Mouse (Mus musculus) left cerebral cortex, adult 11 months (tissue): ENCODE results near the gene Bmp10.
"Not testable (repeated sequence)": the region's sequence is repeated elsewhere in the genome, so short reads cannot be mapped to it uniquely, and the experiment has no call there.

Source experiments
- DNase-seq: peaks from one replicate; pipeline ENCODE4 v3.0.0; 2022; ENCODE audit warnings: low spot score

Gene Bmp10

GRCm38 (mm10) chr6:87449534-87449933 lies 20.7 kb downstream of the Bmp10 start:
- no peak for DNase-seq

GRCm38 (mm10) chr6:87451016-87451415 lies 22.2 kb downstream of the Bmp10 start:
- no peak for DNase-seq

GRCm38 (mm10) chr6:87451771-87452170 lies 23.0 kb downstream of the Bmp10 start:
- no peak for DNase-seq

GRCm38 (mm10) chr6:87455507-87455906 lies 26.7 kb downstream of the Bmp10 start:
- DNase-seq: no peak

GRCm38 (mm10) chr6:87466221-87466620 lies 37.4 kb downstream of the Bmp10 start:
- no peak for DNase-seq

GRCm38 (mm10) chr6:87467373-87467772 lies 38.6 kb downstream of the Bmp10 start:
- no peak for DNase-seq

GRCm38 (mm10) chr6:87468372-87468771 lies 39.6 kb downstream of the Bmp10 start:
- DNase-seq: no peak

GRCm38 (mm10) chr6:87470098-87470497 lies 41.3 kb downstream of the Bmp10 start:
- not testable (repeated sequence) for DNase-seq

GRCm38 (mm10) chr6:87475223-87475622 lies 46.4 kb downstream of the Bmp10 start:
- no peak for DNase-seq

GRCm38 (mm10) chr6:87478847-87479246 lies 50.1 kb downstream of the Bmp10 start:
- no peak for DNase-seq

GRCm38 (mm10) chr6:87479291-87479999 lies 50.7 kb downstream of the Bmp10 start:
- no peak for DNase-seq

GRCm38 (mm10) chr6:87483224-87483899 lies 54.6 kb downstream of the Bmp10 start:
- no peak for DNase-seq

- no peak for DNase-seq
These were observed 55.1 kb downstream of the Bmp10 start for GRCm38 (mm10) chr6:87483900-87484289.

- DNase-seq: no peak
These were observed 56.0 kb downstream of the Bmp10 start for GRCm38 (mm10) chr6:87484806-87485205.
